Mouse (Mus musculus) bone marrow, adult 2 months (tissue): ENCODE data around the gene Slc9a1.

Source experiments
- CTCF ChIP-seq: fragments of 200-500 bp; IDR thresholded peaks from 2 replicates; pipeline ENCODE4 v1.5.1; 2011; ENCODE audit warnings: low read length, control low read depth; ENCODE audit not compliant: control insufficient read depth, insufficient read depth
- POLR2A ChIP-seq: fragments of 200-500 bp; IDR thresholded peaks from 2 replicates; pipeline ENCODE4 v1.6.1; 2011; ENCODE audit warnings: low read depth, mild to moderate bottlenecking, control low read depth, low read length, borderline replicate concordance; ENCODE audit not compliant: control insufficient read depth

GRCm38 (mm10) chr4:133460796-133461325 is 91.4 kb downstream of the Slc9a1 start:
- TF ChIP-seq CTCF (no peak), POLR2A (no peak)
